Mouse (Mus musculus) right cerebral cortex, adult 18-20 months (tissue): Measurements from ENCODE around the gene Serpina1b.
"Not testable (repeated sequence)": the region's sequence is repeated elsewhere in the genome, so short reads cannot be mapped to it uniquely, and the experiment has no call there.

Source experiments
- DNase-seq: peaks from one replicate; pipeline ENCODE4 v3.0.0; 2022; ENCODE audit warnings: mixed read lengths

The Serpina1b gene

DNA sequence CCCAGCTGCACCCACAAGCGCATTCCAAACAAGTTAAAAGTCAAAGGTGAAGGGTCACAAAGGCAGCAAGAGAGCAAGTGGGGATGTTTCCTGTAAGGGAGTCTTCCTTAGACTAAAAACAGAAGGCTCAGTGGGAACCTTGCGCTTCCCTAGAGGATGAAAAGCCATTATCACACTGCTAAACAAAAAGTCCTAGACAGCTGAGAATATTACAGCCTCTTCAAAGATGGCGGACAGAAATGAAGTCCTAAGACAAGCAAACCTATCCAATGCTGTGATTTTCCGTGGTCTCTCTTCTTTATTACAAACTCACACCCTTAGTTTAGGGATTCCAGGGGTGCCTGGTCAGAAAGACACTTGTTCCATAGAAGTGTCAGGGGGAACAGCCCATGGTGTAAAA, at the start of gene Serpina1b:
Gene Serpina1b, minus strand, starts transcription at position 101 of the 400 bp plus-strand sequence.
- DNase-seq, result not testable (repeated sequence)

DNA sequence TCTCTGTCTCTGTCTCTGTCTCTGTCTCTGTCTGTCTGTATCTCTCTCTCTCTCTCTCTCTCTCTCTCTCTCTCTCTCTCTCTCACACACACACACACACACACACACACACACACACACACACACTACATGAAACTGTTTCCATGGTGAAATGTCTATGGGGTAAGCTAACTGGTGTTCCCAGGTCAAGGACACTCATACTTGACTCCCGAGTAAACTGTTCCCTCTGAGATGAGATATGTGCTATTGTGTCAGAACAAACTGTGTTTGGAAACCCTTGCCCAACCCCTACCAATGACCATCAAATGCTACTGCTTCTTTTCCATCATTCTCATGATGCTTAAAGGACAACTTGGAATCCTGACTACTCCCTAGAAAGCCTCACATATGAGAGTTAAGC, 36.7 kb upstream of the Serpina1b start:
- DNase-seq, result not testable (repeated sequence)

DNA sequence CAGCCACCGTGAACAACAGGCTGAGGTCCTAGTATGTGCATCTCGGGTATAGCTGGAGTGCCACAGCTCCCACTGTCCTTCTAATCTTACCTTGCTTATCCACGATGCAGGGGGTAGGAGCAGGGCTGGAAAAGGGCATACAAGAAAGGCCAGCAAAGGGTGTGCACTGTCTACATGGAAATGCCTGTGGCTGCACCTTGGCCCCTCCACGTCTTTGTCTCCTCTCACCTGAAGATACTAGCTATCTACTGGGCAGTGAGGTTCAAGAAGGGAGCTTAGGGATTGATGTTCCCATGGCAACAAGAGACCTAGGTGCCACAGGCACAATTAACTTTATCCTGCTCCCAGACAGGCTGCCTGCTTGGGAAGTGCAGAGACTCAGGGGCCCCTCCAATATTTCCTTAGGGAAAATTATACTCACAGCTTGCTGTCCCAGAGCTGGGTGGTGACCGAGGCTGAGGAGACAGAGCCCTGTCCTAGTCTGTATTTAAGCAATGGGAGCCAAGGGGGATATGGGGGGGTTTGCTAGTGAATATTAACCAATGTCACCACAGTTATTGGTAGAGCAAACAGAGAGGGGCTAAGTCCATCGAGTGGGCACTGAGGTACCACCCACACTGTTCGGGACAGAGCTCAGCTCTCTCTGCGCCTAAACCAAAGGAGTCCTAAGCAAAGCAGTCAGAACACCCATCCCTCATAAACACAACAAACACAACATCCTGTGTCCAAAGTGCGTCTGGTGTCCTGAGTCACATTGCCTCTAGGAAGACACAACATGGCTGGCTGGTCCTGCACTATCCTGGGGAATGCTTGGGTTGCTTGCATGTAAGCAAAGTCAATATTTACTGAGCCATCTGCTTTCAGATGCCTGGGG, 33.2 kb upstream of the Serpina1b start, which contains the start of gene Serpina1a:
Gene Serpina1a, minus strand, starts transcription at position 462 of the 874 bp plus-strand sequence.
- not testable (repeated sequence) for DNase-seq

DNA sequence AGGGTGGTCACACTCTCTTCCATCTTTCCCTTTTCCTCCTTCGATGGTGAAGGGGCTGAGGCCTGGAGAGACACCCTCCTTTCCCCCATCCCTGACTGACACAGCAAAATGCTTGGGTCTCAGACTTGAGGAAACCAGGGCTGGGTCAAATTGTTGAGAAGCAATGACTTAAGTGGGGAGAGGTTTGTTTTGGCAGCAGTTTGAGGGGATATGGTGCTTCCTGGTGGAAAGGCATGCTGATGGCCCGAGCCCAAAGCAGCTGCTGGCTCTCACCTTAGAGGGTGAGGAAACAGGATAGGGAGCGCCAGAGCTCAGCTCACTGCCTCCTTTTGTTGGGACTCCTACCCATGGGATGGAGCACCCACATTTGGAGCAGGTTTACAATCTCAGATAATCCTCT, 30.8 kb upstream of the Serpina1b start:
- DNase-seq, result no peak

DNA sequence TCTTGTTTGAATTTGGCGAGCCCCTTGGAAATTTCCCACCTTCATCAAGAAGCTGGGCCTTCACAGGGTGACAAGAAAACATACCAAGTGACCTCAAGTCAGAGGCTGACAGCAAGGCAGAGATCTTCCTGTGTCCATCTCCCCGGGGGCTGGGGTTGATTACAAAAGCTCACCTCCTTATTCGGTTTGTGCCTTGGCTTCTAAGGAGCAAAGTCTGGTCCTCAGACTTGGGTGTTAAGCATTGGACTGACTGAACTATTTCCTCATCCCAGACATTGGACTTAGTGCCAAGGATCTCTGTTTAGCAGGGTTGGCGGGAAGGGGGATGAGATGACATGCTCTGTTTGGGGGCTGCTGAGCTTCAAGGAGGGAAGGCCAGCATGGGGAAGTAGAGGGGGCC, 30.4 kb upstream of the Serpina1b start:
- DNase-seq, result not testable (repeated sequence)

DNA sequence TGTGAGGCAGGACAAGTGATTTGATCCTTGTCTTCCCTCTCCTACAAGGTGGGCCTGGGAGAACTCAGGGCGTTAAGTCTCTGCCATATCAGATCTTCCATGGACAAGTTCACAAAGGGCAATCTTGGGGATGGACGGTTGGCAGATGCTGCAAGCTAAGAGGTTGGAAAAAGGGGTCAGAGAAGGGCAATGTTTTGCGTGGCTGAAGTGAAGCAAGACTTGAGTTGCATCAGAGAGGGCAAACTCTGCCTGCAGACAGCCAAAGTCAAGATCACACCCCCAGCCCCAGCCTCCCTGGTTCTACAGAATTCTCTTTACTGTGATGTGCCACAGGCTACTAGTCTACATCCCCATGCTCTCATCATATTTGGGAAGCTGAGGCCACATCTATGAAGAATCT, 29.4 kb upstream of the Serpina1b start:
- not testable (repeated sequence) for DNase-seq

DNA sequence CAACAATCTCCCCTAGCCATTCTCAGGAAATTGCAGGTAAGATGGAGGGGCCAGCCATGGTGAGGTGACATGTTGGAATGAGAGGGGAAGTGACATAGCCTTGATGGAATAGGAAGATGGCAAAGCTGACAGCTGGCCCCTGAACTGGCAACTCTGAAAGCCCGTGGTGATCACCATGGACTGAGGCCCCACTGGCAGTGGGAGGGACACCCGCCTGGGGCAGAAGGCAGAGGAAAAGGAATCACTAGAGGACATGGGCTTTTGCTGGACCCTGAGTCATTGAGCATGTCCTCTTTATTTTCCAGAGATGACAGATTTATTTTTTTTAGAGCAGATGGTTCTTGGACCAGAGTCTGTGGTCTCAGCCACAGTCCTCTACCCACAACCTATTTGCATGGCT, 22.9 kb upstream of the Serpina1b start:
- DNase-seq, result not testable (repeated sequence)

DNA sequence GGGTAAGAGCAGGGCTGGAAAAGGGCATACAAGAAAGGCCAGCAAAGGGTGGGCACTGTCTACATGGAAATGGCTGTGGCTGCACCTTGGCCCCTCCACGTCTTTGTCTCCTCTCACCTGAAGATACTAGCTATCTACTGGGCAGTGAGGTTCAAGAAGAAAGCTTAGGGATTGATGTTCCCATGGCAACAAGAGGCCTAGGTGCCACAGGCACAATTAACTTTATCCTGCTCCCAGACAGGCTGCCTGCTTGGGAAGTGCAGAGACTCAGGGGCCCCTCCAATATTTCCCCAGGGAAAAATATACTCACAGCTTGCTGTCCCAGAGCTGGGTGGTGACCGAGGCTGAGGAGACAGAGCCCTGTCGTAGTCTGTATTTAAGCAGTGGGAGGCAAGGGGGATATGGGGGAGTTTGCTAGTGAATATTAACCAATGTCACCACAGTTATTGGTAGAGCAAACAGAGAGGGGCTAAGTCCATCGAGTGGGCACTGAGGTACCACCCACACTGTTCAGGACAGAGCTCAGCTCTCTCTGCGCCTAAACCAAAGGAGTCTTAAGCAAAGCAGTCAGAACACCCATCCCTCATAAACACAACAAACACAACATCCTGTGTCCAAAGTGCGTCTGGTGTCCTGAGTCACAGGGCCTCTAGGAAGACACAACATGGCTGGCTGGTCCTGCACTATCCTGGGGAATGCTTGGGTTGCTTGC, 2.4 kb downstream of the Serpina1b start:
- DNase-seq, result not testable (repeated sequence)

DNA sequence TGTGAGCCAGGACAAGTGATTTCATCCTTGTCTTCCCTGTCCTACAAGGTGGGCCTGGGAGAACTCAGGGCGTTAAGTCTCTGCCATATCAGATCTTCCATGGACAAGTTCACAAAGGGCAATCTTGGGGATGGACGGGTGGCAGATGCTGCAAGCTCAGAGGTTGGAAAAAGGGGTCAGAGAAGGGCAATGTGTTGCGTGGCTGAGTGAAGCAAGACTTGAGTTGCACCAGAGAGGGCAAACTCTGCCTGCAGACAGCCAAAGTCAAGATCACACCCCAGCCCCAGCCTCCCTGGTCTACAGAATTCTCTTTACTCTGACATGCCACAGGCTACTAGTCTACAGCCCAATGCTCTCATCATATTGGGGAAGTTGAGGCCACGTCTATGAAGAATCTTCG, 6.3 kb downstream of the Serpina1b start:
- not testable (repeated sequence) for DNase-seq

DNA sequence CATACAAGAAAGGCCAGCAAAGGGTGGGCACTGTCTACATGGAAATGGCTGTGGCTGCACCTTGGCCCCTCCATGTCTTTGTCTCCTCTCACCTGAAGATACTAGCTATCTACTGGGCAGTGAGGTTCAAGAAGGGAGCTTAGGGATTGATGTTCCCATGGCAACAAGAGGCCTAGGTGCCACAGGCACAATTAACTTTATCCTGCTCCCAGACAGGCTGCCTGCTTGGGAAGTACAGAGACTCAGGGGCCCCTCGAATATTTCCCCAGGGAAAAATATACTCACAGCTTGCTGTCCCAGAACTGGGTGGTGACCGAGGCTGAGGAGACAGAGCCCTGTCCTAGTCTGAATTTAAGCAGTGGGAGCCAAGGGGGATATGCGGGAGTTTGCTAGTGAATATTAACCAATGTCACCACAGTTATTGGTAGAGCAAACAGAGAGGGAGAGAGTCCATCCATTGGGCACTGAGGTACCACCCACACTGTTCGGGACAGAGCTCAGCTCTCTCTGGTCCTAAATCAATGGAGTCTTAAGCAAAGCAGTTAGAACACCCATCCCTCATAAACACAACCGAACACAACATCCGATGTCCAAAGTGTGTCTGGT, 56.8 kb downstream of the Serpina1b start, which contains the start of gene Serpina1d:
Gene Serpina1d, minus strand, starts transcription at position 347 of the 606 bp plus-strand sequence.
- DNase-seq, result not testable (repeated sequence)

DNA sequence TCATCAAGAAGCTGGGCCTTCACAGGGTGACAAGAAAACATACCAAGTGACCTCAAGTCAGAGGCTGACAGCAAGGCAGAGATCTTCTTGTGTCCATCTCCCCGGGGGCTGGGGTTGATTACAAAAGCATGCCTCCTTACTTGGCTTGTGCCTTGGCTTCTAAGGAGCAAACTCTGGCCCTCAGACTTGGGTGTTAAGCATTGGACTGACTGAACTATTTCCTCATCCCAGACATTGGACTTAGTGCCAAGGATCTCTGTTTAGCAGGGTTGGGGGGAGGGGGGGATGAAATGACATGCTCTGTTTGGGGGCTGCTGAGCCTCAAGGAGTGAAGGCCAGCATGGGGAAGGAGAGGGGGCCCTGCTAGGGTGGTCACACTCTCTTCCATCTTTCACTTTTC, 59.6 kb downstream of the Serpina1b start:
- DNase-seq, result not testable (repeated sequence)

DNA sequence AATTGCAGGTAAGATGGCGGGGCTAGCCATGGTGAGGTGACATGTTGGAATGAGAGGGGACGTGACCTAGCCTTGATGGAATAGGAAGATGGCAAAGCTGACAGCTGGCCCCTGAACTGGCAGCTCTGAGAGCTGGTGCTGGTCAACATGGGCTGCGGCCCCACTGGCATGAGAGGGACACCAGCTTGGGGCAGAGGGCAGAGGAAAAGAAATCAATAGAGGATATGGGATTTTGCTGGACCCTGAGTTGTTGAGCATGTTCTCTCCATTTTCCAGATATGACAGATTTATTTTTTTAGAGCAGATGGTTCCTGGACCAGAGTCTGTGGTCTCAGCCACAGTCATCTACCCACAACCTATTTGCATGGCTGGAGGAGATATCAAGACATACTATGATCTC, 67.1 kb downstream of the Serpina1b start:
- DNase-seq, result not testable (repeated sequence)

DNA sequence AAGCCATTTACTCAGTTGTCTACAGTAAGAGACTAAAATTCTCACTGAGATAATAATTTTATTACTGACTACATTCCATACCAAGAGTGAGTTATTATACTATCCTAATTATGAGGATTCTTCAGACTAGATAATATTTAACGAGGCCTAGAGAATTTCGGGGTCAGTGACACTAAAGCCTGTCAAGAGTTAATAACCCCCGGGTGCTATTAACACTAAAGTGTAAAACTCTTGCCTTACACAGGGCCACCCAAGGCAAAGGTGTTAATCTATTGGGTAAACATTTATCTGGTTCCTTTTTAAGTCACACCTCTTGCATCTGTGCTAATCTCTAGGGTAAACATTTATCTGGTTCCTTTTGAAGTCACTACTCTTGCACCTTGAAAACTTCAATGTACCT, 69.9 kb downstream of the Serpina1b start:
- not testable (repeated sequence) for DNase-seq

DNA sequence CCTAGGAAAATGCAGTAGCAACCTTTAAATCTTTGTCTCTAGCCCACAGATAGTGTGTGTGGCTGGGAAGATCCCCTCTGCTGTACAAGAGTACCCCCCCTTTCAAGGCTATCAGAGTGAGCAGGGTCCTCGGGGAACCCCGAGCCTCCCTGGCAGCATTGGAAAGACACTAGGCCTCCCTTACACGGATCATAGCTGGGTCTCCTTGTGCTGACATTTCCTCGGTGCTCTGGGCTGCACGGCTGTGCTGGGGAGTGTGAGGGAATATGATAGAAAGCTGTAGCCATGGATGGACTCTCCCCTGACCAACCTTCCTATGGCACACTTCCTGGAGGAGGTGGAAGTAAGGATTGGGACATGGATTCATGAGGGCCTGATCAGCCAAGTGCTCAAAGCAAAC, 84.2 kb downstream of the Serpina1b start:
- DNase-seq, result not testable (repeated sequence)

DNA sequence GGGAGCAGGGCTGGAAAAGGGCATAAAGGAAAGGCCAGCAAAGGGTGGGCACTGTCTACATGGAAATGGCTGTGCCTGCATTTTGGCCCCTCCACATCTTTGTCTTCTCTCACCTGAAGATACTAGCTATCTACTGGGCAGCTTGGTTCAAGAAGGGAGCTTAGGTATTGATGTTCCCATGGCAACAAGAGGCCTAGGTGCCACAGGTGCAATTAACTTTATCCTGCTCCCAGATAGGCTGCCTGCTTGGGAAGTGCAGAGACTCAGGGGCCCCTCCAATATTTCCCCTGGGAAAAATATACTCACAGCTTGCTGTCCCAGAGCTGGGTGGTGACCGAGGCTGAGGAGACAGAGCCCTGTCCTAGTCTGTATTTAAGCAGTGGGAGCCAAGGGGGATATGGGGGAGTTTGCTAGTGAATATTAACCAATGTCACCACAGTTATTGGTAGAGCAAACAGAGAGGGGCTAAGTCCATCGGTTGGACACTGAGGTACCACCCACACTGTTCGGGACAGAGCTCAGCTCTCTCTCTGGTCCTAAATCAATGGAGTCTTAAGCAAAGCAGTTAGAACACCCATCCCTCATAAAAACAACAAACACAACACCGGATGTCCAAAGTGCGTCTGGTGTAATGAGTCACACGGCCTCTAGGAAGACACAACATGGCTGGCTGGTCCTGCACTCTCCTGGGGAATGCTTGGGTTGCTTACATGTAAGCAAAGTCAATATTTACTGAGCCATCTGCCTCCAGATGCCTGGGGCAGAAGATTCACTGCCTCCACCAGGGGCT, 92.2 kb downstream of the Serpina1b start:
- not testable (repeated sequence) for DNase-seq

DNA sequence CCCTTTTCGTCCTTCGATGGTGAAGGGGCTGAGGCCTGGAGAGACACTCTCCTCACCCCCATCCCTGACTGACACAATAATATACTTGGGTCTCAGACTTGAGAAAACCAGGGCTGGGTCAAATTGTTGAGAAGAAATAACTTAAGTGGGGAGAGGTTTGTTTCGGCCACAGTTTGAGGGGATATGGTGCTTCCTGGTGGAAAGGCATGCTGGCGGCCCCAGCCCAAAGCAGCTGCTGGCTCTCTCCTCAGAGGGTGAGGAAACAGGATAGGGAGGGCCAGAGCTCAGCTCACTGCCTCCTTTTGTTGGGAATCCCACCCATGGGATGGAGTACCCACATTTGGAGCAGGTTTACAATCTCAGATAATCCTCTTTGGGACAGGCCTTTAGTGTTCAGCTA, 94.6 kb downstream of the Serpina1b start:
- DNase-seq, result not testable (repeated sequence)

DNA sequence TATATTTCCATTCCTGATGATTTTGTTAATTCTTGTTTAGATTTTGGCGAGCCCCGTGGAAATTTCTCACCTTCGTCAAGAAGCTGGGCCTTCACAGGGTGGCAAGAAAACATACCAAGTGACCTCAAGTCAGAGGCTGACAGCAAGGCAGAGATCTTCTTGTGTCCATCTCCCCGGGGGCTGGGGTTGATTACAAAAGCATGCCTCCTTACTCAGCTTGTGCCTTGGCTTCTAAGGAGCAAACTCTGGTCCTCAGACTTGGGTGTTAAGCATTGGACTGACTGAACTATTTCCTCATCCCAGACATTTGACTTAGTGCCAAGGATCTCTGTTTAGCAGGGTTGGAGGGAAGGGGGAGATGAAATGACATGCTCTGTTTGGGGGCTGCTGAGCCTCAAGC, 95.1 kb downstream of the Serpina1b start:
- DNase-seq, result not testable (repeated sequence)

DNA sequence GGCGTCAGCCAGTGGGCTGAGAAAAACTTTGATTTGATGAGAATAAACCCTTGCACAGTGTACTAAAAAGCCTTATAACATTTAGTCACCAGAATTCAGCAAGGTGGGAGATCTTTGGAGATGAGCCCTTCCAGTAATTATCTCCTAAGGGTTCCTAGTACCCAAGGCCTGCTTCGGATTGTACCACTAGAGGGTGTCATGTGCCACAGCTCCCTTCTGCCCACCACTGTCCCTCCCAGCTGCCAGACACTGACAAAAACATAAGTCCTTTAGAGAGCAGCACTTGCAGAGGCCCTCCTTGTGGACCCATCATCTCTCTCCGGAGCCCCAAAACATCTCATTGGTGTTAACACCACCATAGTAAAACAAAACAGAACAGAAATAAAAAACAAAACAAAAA, 118.6 kb downstream of the Serpina1b start:
- DNase-seq, result peak; percentile 3

DNA sequence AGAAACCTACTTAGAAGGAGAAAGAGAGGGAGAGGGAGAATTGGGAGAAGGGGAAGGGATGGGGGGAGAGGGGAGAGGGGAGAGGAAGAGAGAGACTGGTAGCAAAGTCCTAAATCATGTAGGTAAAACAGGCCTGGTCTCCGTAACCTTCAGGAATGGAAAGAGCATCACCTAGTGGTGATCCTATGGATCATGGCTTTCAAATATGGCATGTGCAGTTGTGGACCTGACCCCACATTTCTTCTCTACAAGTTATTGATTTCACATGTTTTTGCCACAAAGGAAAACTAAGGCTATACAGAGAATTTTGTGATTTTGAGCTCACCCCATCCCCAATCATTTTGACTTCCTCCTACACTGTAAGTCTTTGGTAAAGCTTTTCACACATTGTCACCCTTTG, 119.8 kb downstream of the Serpina1b start:
- no peak for DNase-seq

DNA sequence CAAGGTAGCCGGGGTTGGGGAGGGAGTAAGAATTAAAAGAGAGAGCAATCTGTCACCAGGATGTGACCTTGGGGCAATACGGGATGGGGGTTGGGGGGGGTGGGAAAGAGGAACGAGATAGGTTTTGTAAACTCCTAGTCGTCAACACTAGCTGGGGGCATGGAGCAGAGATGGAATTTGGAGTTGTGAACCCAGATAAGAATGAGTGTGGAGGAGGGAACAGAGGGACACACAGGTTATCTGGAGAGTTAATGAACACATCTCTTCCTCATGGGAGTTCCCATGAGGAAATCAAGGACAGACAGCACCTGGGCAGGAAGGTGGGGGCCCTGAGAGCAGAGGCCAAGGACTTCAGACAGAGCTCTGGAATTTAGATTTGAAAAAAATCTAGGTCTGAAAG, 124.1 kb downstream of the Serpina1b start:
- DNase-seq, result no peak

DNA sequence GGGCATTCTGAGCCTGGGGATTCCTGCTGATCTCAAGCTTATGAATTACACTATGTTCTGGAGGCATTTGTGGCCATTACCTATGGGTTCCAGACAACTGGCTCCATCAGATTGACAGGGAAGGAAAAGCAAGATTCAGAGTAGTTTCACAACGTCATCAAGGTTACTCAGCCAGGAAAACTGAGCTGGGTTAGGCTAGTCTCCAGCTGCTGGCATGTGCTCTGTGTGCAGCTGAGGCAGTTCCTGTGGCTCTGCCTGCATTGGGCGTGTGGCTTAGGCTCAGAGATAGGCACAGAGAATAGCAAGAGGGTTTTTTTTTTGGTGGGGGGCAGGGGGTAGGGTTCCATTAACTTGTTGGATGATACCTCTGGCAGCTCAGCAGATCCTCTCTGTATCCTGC, 124.6 kb downstream of the Serpina1b start:
- no peak for DNase-seq

DNA sequence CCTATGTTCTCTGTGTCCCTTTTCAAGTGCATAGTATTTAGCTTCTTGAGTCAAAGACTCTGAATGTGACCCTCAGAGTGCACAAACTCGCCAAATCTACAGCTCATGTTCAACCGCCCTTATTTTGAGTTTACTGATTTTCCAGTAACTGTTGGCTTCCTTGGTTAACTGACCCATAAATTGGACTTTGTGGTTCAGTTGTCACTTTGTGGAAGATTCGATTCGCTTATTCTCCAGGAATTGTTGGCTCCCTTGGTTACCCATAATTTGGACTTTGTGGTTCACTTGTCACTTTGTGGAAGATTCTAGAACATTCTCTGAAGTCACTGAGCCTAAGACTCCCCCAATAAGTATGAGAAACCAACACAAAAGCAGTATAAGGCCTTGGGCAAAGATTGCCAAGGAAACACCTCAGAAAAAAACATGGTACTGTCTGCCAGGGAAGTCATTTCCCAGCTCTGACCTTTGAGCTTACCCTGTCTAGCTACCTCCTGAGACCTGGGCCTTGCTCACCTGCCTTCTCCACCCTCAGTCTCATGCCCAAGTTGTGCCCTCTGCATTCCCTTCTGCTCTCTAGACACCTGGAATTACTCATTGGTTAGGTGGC, 129.9 kb downstream of the Serpina1b start:
- no peak for DNase-seq
